Mouse (Mus musculus) CH12.LX (cell line): ENCODE measurements around the gene Tspear. TPM values are rescaled to one million over a fixed set of nuclear protein-coding genes. Genes with fewer than 3 reads are reported as not detected.
"Not testable (repeated sequence)": the region's sequence is repeated elsewhere in the genome, so short reads cannot be mapped to it uniquely, and the experiment has no call there.

Experiments used
- DNase-seq: peaks from one replicate; pipeline ENCODE4 v3.0.0-alpha.2; 2013; ENCODE audit errors: extremely low read depth
- H3K27ac ChIP-seq: 2 replicates; pipeline ENCODE4 v1.5.1; 2012; ENCODE audit warnings: low read depth, mild to moderate bottlenecking, control low read depth, moderate library complexity; ENCODE audit not compliant: insufficient read depth
- H3K27me3 ChIP-seq: replicated peaks from 2 replicates; pipeline ENCODE3; 2012; ENCODE audit warnings: inconsistent platforms
- H3K36me3 ChIP-seq, 2 experiments: replicated peaks in 1 of 2; 2 replicates each; pipeline versions ENCODE3 to v1.6.1; 2012; ENCODE audit warnings: inconsistent platforms in 1 of 2, low read length in 1 of 2, mild to moderate bottlenecking in 1 of 2, mixed read lengths in 1 of 2, moderate library complexity in 1 of 2; ENCODE audit not compliant: control insufficient read depth in 1 of 2, insufficient read depth in 1 of 2
- H3K4me1 ChIP-seq, 2 experiments: 2 replicates each; pipeline ENCODE4 v1.6.1; 2012; ENCODE audit warnings: inconsistent platforms in 1 of 2, moderate library complexity in 1 of 2; ENCODE audit not compliant: insufficient read depth in 2 of 2, control insufficient read depth in 1 of 2
- H3K4me2 ChIP-seq: 2 replicates; pipeline ENCODE4 v1.6.1; 2012; ENCODE audit warnings: low read depth, mild to moderate bottlenecking, control low read depth; ENCODE audit not compliant: poor library complexity, insufficient read depth, severe bottlenecking
- H3K4me3 ChIP-seq, 3 experiments: fragments of 150-350 bp in 1 of 3; sonication (generic) in 1 of 3; replicated peaks in 1 of 3; 2 replicates each; pipeline versions ENCODE3 to v1.5.1; 2011 to 2012; ENCODE audit warnings: low read depth in 2 of 3, low read length in 2 of 3, mild to moderate bottlenecking in 2 of 3, moderate library complexity in 2 of 3, control low read depth in 1 of 3, improper control_type of control experiment in 1 of 3, inconsistent platforms in 1 of 3, mixed read lengths in 1 of 3; ENCODE audit not compliant: poor library complexity in 1 of 3
- H3K79me2 ChIP-seq: replicated peaks from 2 replicates; pipeline ENCODE4 v1.6.1; 2012; ENCODE audit warnings: mild to moderate bottlenecking, moderate library complexity; ENCODE audit not compliant: control insufficient read depth, poor library complexity, insufficient read depth, severe bottlenecking; ENCODE audit errors: extremely low read depth
- H3K9ac ChIP-seq: 2 replicates; pipeline ENCODE4 v1.6.1; 2012; ENCODE audit warnings: low read depth, mild to moderate bottlenecking, control low read depth, moderate library complexity; ENCODE audit not compliant: insufficient read depth
- H3K9me3 ChIP-seq: replicated peaks from 2 replicates; pipeline ENCODE3; 2012; ENCODE audit warnings: low read length, inconsistent platforms, mixed read lengths
- EP300 ChIP-seq: IDR thresholded peaks from 2 replicates; pipeline ENCODE4 v1.6.1; 2011; ENCODE audit warnings: low read length, improper control_type of control experiment
- IRF4 ChIP-seq: IDR thresholded peaks from 2 replicates; pipeline ENCODE4 v1.6.1; 2014; ENCODE audit warnings: low read depth, mild to moderate bottlenecking, inconsistent platforms, low read length, improper control_type of control experiment
- NRF1 ChIP-seq: IDR thresholded peaks from 2 replicates; pipeline ENCODE4 v1.6.1; 2014; ENCODE audit warnings: low read depth, mild to moderate bottlenecking, inconsistent platforms, low read length, improper control_type of control experiment, moderate library complexity
- dilution Hi-C: fragments of 300-500 bp; cut with MboI; formaldehyde crosslinking; loops from 2 replicates; pipeline ENCODE4 v1.14.3; 2020; ENCODE audit warnings: low sequenced_read_pairs; ENCODE audit not compliant: extremely low pct_unique_long_range_greater_than_20kb, extremely low pct_ligation_motif_present
- in situ Hi-C: fragments of 300-500 bp; cut with MboI; formaldehyde crosslinking; loops from 3 replicates; pipeline ENCODE4 v1.14.3; 2019; ENCODE audit warnings: low sequenced_read_pairs, low pct_ligation_motif_present, low pct_unique_long_range_greater_than_20kb, mixed read lengths
- polyA plus RNA-seq: library from polyadenylated mRNA; unstranded; fragments of >175 nt; gene quantifications from 2 replicates; pipeline ENCODE4 v1.2.1, GENCODE M21; 2012; ENCODE audit warnings: low read depth; ENCODE audit not compliant: insufficient read length
- total RNA-seq, 2 experiments: library from RNA; depleted of rRNA; stranded (reverse); fragments of 300-350 nt in 1 of 2; fragments of >200 nt in 1 of 2; gene quantifications; 2 replicates each; pipeline ENCODE4 v1.2.3; 2012 to 2014

Gene Tspear
- total and polyA plus RNA-seq, 3 experiments = 0.09 to 0.42 TPM; not detected in 1

DNA sequence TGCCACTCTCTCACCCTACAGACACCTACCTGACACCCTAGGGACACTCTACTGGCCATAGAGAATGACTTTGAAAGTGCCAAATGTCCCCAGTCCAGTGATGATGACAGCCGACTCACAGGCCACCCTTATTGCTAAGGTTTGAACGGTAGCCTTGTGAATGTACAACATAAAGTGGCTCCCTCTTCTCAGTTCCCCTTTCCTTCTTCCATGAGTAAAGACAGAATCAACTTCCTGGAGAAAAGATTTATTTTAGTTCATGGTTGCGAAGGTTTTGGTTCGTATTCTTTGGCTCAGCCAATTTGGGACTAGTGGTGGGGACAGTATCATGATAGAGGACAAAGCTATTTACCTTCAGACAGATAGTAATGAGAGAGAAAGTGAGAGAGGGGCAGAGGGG is 52.6 kb downstream of the Tspear start:
- Histone ChIP-seq H3K4me3 (no peak overlapping the region), H3K9me3 (peaks cover 11% of the 10 kb centered on the region), H3K4me2 (peak overlapping the region; percentile 37; the same call in 1 of the 2 replicates), H3K36me3 (no peaks in the 10 kb centered on the region), H3K79me2 (no peaks in the 10 kb centered on the region), H3K9ac (no peak overlapping the region), H3K4me1 (peaks cover 0 to 5% of the 10 kb centered on the region in 2 experiments; a peak in 2 of 4 replicates), H3K27ac (no peak overlapping the region), H3K27me3 (peaks cover 47% of the 10 kb centered on the region)
- dilution Hi-C loops = no loop called here
- in situ Hi-C loops = no loop called here
- DNase-seq = no peak
- TF ChIP-seq IRF4 (peak; percentile 57), EP300 (peak; percentile 60), NRF1 (no peak)

DNA sequence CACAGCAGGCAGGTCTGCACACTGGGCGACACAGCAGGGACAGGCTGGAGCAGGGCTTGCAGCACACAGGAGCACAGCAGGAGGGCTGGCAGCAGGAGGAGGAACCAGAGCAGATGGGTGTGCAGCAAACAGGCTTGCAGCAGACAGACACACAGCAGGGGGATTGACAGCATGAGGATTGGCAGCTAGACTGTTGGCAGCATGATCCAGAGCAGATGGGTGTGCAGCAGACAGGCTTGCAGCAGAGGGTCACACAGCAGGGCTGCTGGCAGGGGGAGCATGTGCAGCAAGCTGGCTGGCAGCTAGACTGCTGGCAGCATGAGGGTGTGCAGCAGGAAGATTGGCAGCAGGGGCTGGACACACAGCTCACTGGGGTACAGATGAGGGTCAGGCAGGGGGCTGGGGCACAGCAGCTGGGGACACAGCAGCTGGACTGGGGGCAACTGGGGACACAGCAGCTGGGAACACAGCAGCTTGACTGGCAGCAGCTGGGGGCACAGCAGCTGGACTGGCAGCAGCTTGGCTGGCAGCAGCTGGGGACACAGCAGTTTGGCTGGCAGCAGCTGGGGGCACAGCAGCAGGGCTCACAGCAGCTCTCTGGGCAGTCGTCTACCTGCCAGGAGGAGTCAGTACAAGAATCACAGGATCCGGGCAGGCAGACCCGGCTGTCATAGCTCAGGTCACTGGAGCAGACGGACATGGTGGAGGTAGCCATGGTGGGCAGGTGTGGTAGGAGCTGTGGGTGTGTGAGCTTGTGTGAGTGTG is 55.7 kb downstream of the Tspear start, which contains the start of gene Gm18596:
TSS of gene Gm18596 (minus strand) at position 715 of the 765 bp plus-strand sequence.
- H3K9ac ChIP-seq, H3K9me3 ChIP-seq, H3K4me2 ChIP-seq, H3K4me3 ChIP-seq, in situ Hi-C loops, H3K79me2 ChIP-seq, dilution Hi-C loops, H3K27ac ChIP-seq, H3K36me3 ChIP-seq, H3K4me1 ChIP-seq, DNase-seq: not testable (repeated sequence)
- H3K27me3 ChIP-seq = peaks cover 50% of the 10 kb centered on the region

DNA sequence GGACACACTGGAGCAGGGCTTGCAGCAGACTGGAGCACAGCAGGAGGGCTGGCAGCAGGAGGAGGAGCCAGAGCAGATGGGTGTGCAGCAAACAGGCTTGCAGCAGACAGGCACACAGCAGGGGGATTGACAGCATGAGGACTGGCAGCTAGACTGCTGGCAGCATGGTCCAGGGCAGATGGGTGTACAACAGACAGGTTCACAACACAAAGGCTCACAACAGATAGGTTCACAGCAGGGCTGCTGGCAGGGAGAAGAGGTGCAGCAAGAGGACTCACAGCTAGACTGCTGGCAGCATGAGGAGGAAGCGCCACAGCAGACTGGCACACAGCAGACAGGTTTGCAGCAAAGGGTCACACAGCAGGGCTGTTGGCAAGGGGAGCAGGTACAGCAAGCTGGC is 64.3 kb downstream of the Tspear start:
- H3K4me2 ChIP-seq, H3K79me2 ChIP-seq, dilution Hi-C loops, H3K9ac ChIP-seq, H3K4me3 ChIP-seq, H3K27ac ChIP-seq, DNase-seq, in situ Hi-C loops, H3K4me1 ChIP-seq, H3K36me3 ChIP-seq: not testable (repeated sequence)
- Histone ChIP-seq H3K27me3 (peaks cover 20% of the 10 kb centered on the region), H3K9me3 (peaks cover 18% of the 10 kb centered on the region)

DNA sequence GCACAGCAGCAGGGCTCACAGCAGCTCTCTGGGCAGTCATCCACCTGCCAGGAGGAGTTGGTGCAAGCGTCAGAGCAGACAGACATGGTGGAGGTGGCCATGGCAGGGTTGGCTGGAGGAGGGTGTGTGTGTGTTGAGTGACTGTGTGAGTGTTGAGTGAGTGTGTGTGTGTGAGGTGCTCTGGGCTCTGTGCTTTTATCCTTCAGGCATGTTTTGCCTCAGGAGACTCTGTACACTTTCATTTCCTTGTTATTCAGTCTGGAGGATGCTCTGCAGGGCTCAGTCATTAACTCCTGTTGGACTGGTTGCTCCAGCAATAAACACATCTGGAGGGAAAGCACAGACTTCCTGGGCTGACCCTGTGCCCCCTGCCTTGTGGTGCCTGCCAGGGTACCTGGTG is 64.9 kb downstream of the Tspear start, which contains the start of gene Gm9736:
TSS of gene Gm9736 (minus strand) at position 101 of the 400 bp plus-strand sequence.
- H3K9ac ChIP-seq, dilution Hi-C loops, H3K4me2 ChIP-seq, DNase-seq, H3K36me3 ChIP-seq, H3K4me1 ChIP-seq, in situ Hi-C loops, H3K4me3 ChIP-seq, H3K79me2 ChIP-seq, H3K27ac ChIP-seq: not testable (repeated sequence)
- H3K27me3 ChIP-seq = peaks cover 19% of the 10 kb centered on the region
- peaks cover 18% of the 10 kb centered on the region for H3K9me3 ChIP-seq
